Mouse (Mus musculus): ENCODE results near the gene Wdr90. TPM values are rescaled to one million over a fixed set of nuclear protein-coding genes. Genes with fewer than 3 reads are reported as not detected.

Wdr90 gene
- polyA plus RNA-seq (2017; shearing (Covaris generic)) = 7.3 TPM

DNA sequence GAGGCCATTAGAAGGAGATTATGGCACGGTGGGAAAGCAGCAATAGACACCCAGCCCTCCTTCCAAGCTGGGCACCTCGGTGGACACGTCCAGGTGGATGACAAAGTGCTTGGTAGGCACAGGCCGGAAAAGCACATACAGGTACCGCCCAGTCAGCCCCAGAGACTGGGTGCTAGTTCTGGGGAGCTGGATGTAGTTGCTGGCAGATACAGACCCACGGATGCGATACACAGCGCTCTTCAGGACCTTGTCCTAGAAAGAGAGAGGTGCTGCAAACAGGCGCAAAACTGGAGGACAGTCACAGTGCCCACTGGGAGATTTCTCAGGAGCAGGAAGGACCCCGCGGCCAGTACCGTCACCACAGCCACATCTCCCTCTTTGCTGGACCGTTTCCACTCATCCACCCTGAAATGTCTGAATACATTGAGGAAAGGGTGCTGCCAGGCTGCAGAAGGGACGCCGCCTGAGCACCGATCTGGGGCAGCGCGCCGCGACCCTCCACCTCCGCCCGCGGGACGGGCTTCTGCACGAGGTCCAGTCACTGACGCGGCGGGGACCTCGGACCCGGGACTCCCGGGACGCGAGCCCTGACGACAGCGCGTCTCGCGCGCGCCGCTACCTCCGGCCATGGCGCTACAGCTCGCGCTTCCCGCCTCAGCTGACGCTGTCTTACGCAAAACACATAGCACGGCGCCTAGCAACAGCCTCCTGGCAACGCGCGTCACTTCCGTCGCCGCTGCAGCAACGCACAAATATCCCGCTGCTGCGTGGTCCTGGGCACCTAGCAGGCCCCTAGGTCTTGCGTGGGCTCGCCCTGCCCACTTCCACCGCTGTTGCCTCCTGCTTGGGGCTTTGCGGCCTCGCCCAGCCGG lies at the start of gene Wdr90:
Wdr90 (minus strand) TSS at position 670 of the 872 bp plus-strand sequence.

DNA sequence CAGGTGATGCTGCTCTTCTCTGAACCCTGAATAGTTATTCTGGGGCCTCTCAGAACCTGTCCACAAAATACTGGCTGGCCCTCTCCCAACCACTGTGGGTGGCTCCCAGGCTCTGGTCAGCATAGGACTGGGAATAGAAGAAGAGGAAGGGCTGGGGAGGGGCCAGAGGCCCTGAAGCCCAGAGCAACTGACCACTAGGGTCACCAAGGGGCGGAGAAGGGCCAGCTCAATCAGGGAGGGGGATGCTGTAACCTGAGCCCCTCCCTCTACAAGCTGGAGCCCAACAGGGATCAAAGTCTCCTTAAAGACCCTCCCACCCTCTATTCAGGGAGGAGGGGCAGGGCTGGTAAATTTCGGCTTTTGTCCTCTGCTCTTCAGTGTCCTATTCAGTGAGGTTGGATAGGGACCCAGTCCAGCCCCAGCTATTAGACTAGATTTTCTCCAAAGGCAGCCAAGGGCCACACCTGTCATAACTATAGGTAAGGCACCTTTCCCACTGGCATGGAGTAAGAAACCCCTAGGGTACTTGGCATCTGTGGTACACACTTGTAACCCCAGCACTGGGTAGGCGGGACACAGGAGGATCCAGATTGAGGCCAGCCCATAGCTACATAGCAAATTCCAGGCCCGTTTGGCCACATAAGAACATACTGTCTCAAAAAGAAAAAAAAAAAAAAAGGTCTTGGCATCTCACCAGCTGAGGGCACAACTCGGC lies 19.1 kb upstream of the Wdr90 start, which contains the start of gene Wfikkn1:
Wfikkn1 (minus strand) TSS at position 663 of the 715 bp plus-strand sequence.

DNA sequence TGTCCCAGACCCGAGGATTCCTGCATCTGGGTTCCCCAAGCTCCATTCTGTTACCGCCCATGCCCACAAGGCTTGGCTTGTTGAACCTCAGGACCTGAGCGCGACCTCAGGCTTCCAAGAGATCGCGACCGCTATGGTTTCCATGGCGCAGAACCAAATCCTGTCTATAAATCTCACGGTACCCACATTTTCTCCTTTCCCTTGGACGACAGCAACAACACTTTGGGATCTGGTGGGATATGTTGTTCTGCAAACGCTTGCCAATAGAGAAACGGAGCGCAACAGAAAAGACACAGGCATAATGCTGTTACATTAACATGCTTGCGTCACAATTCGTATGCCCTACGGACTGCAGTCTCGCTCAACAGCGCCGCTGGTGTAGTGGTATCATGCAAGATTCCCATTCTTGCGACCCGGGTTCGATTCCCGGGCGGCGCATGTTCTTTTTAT lies 13.4 kb upstream of the Wdr90 start, which contains the start of gene Mettl26:
Mettl26 (plus strand) TSS at position 354 of the 450 bp plus-strand sequence.

GRCm38 (mm10) chr17:25868601-25869191 lies 7.4 kb upstream of the Wdr90 start, which contains the start of gene Mcrip2:
Gene Mcrip2 (minus strand): TSS chr17:25868764.

DNA sequence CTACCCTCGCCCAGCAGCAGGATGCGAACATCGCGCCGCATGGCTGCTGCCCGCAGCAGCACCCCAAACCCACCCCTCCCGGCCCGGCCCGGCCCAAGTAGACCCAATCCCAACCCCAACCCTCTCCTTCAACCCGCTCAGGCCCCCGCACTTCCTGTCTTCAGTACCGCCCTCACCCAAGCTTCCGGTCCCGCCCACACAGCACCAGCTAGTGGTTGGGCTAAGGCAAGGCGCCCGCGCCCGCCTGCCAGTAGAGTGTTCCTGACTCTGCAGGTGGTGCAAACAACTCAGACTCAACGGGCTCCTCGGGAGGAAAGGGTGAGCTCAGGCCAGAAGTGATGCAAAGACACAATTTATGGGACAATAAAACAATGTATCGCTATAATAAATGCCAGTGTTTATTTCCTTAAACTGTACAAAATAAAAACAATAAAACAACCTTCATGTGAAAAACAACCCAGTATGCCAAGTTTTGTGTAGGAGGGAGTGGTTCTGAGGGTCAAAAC lies 16.9 kb downstream of the Wdr90 start, which contains the start of gene Rhot2:
Rhot2 (minus strand) TSS at position 456 of the 506 bp plus-strand sequence.

GRCm38 (mm10) chr17:25841117-25841880 lies 20.0 kb downstream of the Wdr90 start, which contains the start of gene Gm20683:
Gene Gm20683 (minus strand): TSS chr17:25841763.

DNA sequence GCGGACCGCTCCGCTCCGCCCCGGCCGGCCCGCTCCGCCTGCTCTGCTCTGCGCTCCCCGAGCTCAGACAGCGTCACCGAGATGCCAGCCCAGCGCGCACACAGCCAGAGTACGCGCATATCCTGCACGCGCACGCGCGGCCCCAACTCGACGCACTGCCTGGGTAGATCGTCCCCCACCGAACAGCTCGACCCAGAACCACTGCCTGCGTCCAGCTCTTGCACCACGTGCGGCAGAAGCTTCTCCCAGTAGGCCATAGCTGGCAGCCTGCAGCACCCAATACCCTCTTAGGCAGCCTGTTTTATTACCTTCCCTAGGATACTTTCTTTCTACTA lies 24.3 kb downstream of the Wdr90 start, which contains the start of gene Rhbdl1:
Rhbdl1 (minus strand) TSS at position 220 of the 335 bp plus-strand sequence.

GRCm38 (mm10) chr17:25833291-25833663 lies 28.0 kb downstream of the Wdr90 start, which contains the start of gene Stub1:
Gene Stub1 (minus strand): TSS chr17:25833404.

GRCm38 (mm10) chr17:25828712-25829557 lies 32.4 kb downstream of the Wdr90 start, which contains the start of gene Jmjd8:
Gene Jmjd8 (plus strand): TSS chr17:25828867.

DNA sequence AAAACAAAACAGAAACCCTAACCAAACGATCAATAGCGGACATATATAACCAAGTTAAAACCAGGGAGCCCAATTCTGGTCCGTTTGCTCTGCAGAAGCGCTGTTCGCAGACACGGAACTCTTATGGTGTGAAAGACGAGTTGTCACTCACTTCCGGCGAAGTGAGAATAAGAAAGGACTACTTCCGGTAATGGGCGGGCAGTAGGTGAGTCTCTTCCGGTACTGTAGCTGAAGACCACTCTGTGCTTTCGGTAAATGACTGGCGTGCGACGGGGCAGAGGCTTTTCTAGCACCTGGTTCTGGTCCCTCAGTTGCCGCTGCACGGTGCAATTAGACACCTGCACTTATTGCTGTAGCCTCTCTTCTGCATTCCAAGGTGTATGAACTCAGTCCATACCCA lies 37.8 kb downstream of the Wdr90 start, which contains the start of gene Wdr24:
Wdr24 (plus strand) TSS at position 176 of the 400 bp plus-strand sequence.

DNA sequence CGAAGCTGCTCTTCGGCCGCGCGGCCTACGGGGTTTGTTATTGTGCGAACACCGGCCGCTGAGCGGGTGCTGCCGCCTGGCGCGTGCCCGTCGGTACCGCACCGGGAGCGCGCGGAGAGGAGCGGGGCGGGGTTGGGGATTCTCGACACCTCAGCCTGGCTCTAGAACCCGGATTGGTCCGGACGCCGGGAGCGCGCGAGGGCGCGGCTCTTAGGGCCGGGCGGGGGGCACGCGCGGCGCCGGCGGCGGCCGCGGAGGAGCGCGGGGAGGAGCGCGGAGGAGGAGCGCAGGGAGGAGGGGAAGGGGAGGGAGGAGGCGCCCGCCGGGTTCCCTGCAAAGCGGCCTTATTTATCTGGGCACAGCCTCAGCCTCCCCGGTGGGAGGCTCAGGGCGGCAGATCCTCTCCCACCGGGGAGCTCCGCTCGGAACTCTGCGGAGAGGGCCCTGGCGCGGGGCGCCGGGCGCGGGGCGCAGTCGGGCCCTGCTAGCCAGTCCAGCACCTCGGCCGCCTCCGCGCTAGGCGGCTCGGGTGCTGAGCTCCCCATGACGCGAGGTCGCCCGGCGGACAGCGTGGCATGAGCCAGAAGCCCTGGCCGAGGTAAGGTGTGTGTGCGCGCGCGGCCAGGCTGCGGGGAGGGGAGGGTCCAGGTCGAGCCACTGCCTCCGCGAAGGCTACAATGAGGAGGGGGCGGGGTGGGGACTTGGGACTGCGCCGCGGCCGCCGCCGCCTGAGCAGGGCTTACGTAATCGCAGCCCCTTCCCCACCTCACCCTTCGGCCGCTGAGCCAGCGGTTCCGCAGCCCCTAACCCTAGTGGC lies 52.3 kb downstream of the Wdr90 start, which contains the start of gene Fbxl16:
Fbxl16 (plus strand) TSS at position 297 of the 817 bp plus-strand sequence.

DNA sequence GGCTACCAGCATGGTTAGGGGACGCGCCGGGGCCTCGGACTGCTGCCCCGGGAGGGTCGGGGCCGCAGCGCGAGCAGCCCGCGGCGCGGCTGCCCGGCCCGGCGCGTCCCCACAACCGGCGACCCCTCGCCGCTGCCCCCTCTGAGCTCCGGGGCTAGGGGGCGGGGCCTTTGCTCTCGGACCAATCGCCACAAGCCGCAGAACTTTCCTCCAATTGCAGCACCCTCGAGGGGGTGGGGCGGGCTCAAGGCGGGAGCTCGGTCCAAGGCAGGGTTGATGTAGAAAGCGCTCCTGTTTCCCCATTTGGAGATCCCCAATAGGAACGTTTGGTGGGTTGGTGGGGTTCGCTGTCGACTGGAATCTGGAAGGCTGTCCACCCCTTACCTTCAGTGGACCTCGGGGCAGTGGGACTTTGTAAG lies 64.3 kb downstream of the Wdr90 start, which contains the start of gene Metrn:
Metrn (minus strand) TSS at position 186 of the 419 bp plus-strand sequence.

DNA sequence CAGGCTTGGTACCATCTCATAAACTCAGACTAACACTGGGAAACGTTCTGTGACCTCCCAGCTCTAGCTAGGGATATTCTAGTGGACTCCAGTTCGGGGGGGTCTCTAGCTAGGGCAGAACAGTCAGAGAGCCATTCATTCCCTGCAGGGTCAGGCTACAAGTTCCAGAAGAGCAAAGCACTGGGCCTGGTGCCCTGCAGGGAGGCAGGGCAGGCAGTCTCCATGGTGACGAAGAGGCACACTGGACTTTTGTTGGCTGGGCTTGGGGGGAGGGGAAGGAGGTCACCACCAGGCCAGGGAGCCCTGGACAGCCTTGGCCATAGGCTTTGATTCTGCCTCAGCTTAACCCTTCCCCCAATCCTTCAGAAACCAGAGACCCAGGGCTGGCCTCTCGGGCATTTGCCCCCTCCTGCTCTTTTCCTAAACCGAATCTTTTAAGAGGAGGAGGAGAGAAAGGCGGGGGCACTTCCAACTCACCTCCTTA lies 65.7 kb downstream of the Wdr90 start, which contains the start of gene AC134908.4:
AC134908.4 (minus strand) TSS at position 51 of the 484 bp plus-strand sequence.

Other genes with a start within 250 kb of the Wdr90 start
- gene Gng13, start 144.3 kb downstream of the Wdr90 start, polyA plus RNA-seq (2017; shearing (Covaris generic)) = not detected
- gene Chtf18, start 134.1 kb downstream of the Wdr90 start, polyA plus RNA-seq (2017; shearing (Covaris generic)) = 6.7 TPM
- 19.7 TPM for gene Rpusd1, start 133.8 kb downstream of the Wdr90 start, polyA plus RNA-seq (2017; shearing (Covaris generic))
- gene Mslnl, start 125.5 kb downstream of the Wdr90 start, polyA plus RNA-seq (2017; shearing (Covaris generic)) = 0.17 TPM
- not detected for gene Msln, start 107.1 kb downstream of the Wdr90 start, polyA plus RNA-seq (2017; shearing (Covaris generic))
- 28.0 TPM for gene Narfl, start 87.7 kb downstream of the Wdr90 start, polyA plus RNA-seq (2017; shearing (Covaris generic))
- gene Haghl, start 75.8 kb downstream of the Wdr90 start, polyA plus RNA-seq (2017; shearing (Covaris generic)) = 38.4 TPM
- 0.83 TPM for gene Ccdc78, start 74.9 kb downstream of the Wdr90 start, polyA plus RNA-seq (2017; shearing (Covaris generic))
- gene Fam173a, start 68.6 kb downstream of the Wdr90 start, polyA plus RNA-seq (2017; shearing (Covaris generic)) = 245 TPM
- gene AC134908.4, start 65.8 kb downstream of the Wdr90 start, polyA plus RNA-seq (2017; shearing (Covaris generic)) = not detected
- gene Metrn, start 64.4 kb downstream of the Wdr90 start, polyA plus RNA-seq (2017; shearing (Covaris generic)) = 9.6 TPM
- gene Fbxl16, start 52.4 kb downstream of the Wdr90 start, polyA plus RNA-seq (2017; shearing (Covaris generic)) = not detected
- 45.9 TPM for gene Wdr24, start 37.9 kb downstream of the Wdr90 start, polyA plus RNA-seq (2017; shearing (Covaris generic))
- gene Jmjd8, start 32.6 kb downstream of the Wdr90 start, polyA plus RNA-seq (2017; shearing (Covaris generic)) = 42.2 TPM
- gene Stub1, start 28.1 kb downstream of the Wdr90 start, polyA plus RNA-seq (2017; shearing (Covaris generic)) = 91.2 TPM
- gene Rhbdl1, start 24.2 kb downstream of the Wdr90 start, polyA plus RNA-seq (2017; shearing (Covaris generic)) = 0.57 TPM
- gene Gm20683, start 19.7 kb downstream of the Wdr90 start, polyA plus RNA-seq (2017; shearing (Covaris generic)) = 0.75 TPM
- gene Rhot2, start 16.6 kb downstream of the Wdr90 start, polyA plus RNA-seq (2017; shearing (Covaris generic)) = 50.2 TPM
- gene Mcrip2, start 7.3 kb upstream of the Wdr90 start, polyA plus RNA-seq (2017; shearing (Covaris generic)) = 5.7 TPM
- gene Mettl26, start 13.6 kb upstream of the Wdr90 start, polyA plus RNA-seq (2017; shearing (Covaris generic)) = 95.5 TPM
- 1.0 TPM for gene Wfikkn1, start 19.4 kb upstream of the Wdr90 start, polyA plus RNA-seq (2017; shearing (Covaris generic))
- gene Rab40c, start 58.2 kb upstream of the Wdr90 start, polyA plus RNA-seq (2017; shearing (Covaris generic)) = 5.1 TPM
- gene Pigq, start 83.4 kb upstream of the Wdr90 start, polyA plus RNA-seq (2017; shearing (Covaris generic)) = 71.1 TPM
- gene Nhlrc4, start 83.5 kb upstream of the Wdr90 start, polyA plus RNA-seq (2017; shearing (Covaris generic)) = not detected
- gene A930017K11Rik, start 91.1 kb upstream of the Wdr90 start, polyA plus RNA-seq (2017; shearing (Covaris generic)) = not detected
- 22.0 TPM for gene Capn15, start 124.3 kb upstream of the Wdr90 start, polyA plus RNA-seq (2017; shearing (Covaris generic))
- 2.0 TPM for gene Rab11fip3, start 208.1 kb upstream of the Wdr90 start, polyA plus RNA-seq (2017; shearing (Covaris generic))
- 37.5 TPM for gene Decr2, start 228.8 kb upstream of the Wdr90 start, polyA plus RNA-seq (2017; shearing (Covaris generic))
- gene Nme4, start 234.1 kb upstream of the Wdr90 start, polyA plus RNA-seq (2017; shearing (Covaris generic)) = 0.89 TPM